Mouse (Mus musculus): ENCODE measurements at regions not wholly inside any gene's neighbourhood (a gene's known extent, or its start where the extent isn't known, plus 50 kb on each side); places are given as distances from the start of the nearest gene placed in this dataset.

- TF ChIP-seq CTCF (conservative IDR thresholded peaks at IDR 0.05) = no peak
- no peak for DNase-seq (ENCODE audit: low spot score in 2 of 2)
- no peak overlapping the region for H3K4me3 ChIP-seq
- peak overlapping the region; percentile 71 for H3K27ac ChIP-seq
Observed at GRCm38 (mm10) chr1:88916531-88917050, 153.6 kb upstream of the Sh3bp4 start.

GRCm38 (mm10) chr1:88921401-88921800, 148.8 kb upstream of the Sh3bp4 start:
- no peak for TF ChIP-seq CTCF (conservative IDR thresholded peaks at IDR 0.05)
- Histone ChIP-seq H3K27ac (no peak overlapping the region), H3K4me3 (no peak overlapping the region)
- no peak for DNase-seq (ENCODE audit: low spot score in 2 of 2)

- Histone ChIP-seq H3K27ac (no peak overlapping the region), H3K4me3 (no peak overlapping the region)
- DNase-seq (ENCODE audit: low spot score in 2 of 2) = no peak
- no peak for TF ChIP-seq CTCF (conservative IDR thresholded peaks at IDR 0.05)
Observed at GRCm38 (mm10) chr1:88923791-88924581, 146.2 kb upstream of the Sh3bp4 start.

- Histone ChIP-seq H3K27ac (peak overlapping the region; percentile 18; the same call in 1 of the 2 replicates), H3K4me3 (no peak overlapping the region)
- DNase-seq (ENCODE audit: low spot score in 2 of 2) = peak in 1 of 2 experiments; percentile 13
- no peak for TF ChIP-seq CTCF (conservative IDR thresholded peaks at IDR 0.05)
Observed at GRCm38 (mm10) chr1:88935191-88935590, 135.0 kb upstream of the Sh3bp4 start.

- DNase-seq (ENCODE audit: low spot score in 2 of 2) = no peak
- TF ChIP-seq CTCF (conservative IDR thresholded peaks at IDR 0.05) = no peak
- Histone ChIP-seq H3K27ac (no peak overlapping the region), H3K4me3 (no peak overlapping the region)
Observed at GRCm38 (mm10) chr1:88935779-88936178, 134.4 kb upstream of the Sh3bp4 start.

- H3K27ac ChIP-seq = 0 out of 2 replicates have a peak overlapping the region, but pooled peaks have one; percentile 28
- DNase-seq (ENCODE audit: low spot score in 2 of 2) = no peak
- TF ChIP-seq CTCF (conservative IDR thresholded peaks at IDR 0.05) = no peak
- H3K4me3 ChIP-seq = no peak overlapping the region
Observed at GRCm38 (mm10) chr1:88937327-88937726, 132.9 kb upstream of the Sh3bp4 start.

GRCm38 (mm10) chr1:88938458-88938857, 131.8 kb upstream of the Sh3bp4 start:
- DNase-seq (ENCODE audit: low spot score in 2 of 2) = no peak
- no peak for TF ChIP-seq CTCF (conservative IDR thresholded peaks at IDR 0.05)
- H3K4me3 ChIP-seq = no peak overlapping the region
- no peak overlapping the region for H3K27ac ChIP-seq

GRCm38 (mm10) chr1:88943039-88943438, 127.2 kb upstream of the Sh3bp4 start:
- TF ChIP-seq CTCF (conservative IDR thresholded peaks at IDR 0.05) = no peak
- no peak for DNase-seq (ENCODE audit: low spot score in 2 of 2)
- H3K4me3 ChIP-seq = no peak overlapping the region
- no peak overlapping the region for H3K27ac ChIP-seq

- no peak for DNase-seq (ENCODE audit: low spot score in 2 of 2)
- H3K27ac ChIP-seq = no peak overlapping the region
- H3K4me3 ChIP-seq = no peak overlapping the region
- TF ChIP-seq CTCF (conservative IDR thresholded peaks at IDR 0.05) = no peak
Observed at GRCm38 (mm10) chr1:88945868-88946267, 124.3 kb upstream of the Sh3bp4 start.

- DNase-seq (ENCODE audit: low spot score in 2 of 2) = no peak
- no peak overlapping the region for H3K27ac ChIP-seq
- H3K4me3 ChIP-seq = no peak overlapping the region
- no peak for TF ChIP-seq CTCF (conservative IDR thresholded peaks at IDR 0.05)
Observed at GRCm38 (mm10) chr1:88946374-88946773, 123.8 kb upstream of the Sh3bp4 start.

GRCm38 (mm10) chr1:88949911-88950310, 120.3 kb upstream of the Sh3bp4 start:
- DNase-seq (ENCODE audit: low spot score in 2 of 2) = no peak
- no peak for TF ChIP-seq CTCF (conservative IDR thresholded peaks at IDR 0.05)

GRCm38 (mm10) chr1:88953516-88953915, 116.7 kb upstream of the Sh3bp4 start:
- DNase-seq (ENCODE audit: low spot score in 2 of 2) = no peak
- Histone ChIP-seq H3K27ac (no peak overlapping the region), H3K4me3 (no peak overlapping the region)
- TF ChIP-seq CTCF (conservative IDR thresholded peaks at IDR 0.05) = no peak

More at GRCm38 (mm10) chr1:88949911-88950310, 120.3 kb upstream of the Sh3bp4 start:
- H3K4me3 ChIP-seq = no peak overlapping the region
- H3K27ac ChIP-seq = no peak overlapping the region

GRCm38 (mm10) chr1:88954784-88955183, 115.4 kb upstream of the Sh3bp4 start:
- Histone ChIP-seq H3K4me3 (no peak overlapping the region), H3K27ac (no peak overlapping the region)
- no peak for TF ChIP-seq CTCF (conservative IDR thresholded peaks at IDR 0.05)
- no peak for DNase-seq (ENCODE audit: low spot score in 2 of 2)

- no peak for TF ChIP-seq CTCF (conservative IDR thresholded peaks at IDR 0.05)
- H3K27ac ChIP-seq = no peak overlapping the region
- DNase-seq (ENCODE audit: low spot score in 2 of 2) = no peak
- H3K4me3 ChIP-seq = no peak overlapping the region
Observed at GRCm38 (mm10) chr1:88957061-88957460, 113.2 kb upstream of the Sh3bp4 start.
